Mouse (Mus musculus): ENCODE measurements at regions not wholly inside any gene's neighbourhood (a gene's known extent, or its start where the extent isn't known, plus 50 kb on each side); places are given as distances from the start of the nearest gene placed in this dataset.
A peak's percentile ranks its signal among the peaks of the same experiment; 100 is the strongest.

DNA sequence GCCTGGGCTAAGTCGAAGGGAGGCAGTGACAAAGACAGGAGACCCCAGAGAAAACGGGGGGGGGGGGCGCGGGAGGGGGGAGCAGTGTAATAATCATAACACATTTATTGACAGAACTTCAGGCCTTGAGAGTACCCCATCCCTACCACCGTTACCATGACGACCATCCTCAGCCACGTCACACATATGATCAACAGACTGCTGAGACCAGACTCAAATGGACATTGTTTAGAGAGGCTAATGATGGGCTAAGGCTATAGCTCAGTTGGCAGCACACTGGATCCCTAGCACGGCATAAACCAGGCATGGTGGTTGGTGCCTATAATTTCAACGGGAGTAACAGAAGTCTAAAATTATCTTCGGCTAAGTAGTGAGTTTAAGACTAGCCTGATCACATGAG lies 565.8 kb upstream of the Adam5 start:
- no peak for DNase-seq (ENCODE audit: low spot score)

DNA sequence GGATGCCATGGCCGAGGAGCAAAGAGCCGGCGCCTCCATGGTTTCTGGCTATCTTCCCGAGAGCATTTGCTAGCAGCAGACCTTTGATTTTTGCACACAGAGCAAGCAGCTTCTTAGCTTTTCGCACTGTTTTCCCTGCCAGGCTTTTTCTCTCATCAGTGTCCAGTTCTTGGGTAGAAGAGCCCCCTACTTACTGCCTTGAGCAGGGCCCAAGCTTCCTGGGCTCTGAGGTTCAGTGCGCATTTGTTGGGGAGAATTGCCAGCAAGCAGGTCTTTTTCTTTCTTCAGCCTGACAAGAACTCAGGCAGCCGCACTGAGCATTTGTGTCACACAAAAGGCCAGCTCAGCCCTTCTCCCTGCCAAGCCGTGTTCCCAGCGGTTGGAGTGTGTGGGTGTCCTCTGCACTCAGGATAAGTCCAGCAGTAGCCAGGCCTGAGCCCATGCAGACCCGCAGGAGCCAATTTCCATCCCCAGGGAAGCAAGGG lies 565.2 kb upstream of the Adam5 start:
- DNase-seq (ENCODE audit: low spot score): peak; percentile 34

DNA sequence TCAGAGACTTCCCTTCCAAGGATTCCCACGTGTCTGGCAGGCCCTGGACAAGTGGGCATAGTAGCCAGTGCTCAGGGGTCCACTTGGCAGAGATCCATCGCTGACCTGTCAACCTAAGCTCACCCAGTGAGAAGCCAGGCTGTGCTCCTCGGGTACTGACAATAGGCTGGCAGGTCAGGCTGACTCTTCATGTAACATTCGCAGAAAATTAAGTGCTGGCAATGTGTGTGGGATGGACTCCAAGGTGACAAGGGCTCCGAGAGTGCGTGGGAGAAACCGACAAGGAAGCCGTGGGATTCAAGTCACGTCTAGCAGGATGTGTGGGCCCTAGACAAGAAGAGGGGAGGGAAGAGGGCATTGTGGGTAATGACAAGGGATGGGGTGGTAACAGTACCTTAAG lies 564.6 kb upstream of the Adam5 start:
- no peak for DNase-seq (ENCODE audit: low spot score)

DNA sequence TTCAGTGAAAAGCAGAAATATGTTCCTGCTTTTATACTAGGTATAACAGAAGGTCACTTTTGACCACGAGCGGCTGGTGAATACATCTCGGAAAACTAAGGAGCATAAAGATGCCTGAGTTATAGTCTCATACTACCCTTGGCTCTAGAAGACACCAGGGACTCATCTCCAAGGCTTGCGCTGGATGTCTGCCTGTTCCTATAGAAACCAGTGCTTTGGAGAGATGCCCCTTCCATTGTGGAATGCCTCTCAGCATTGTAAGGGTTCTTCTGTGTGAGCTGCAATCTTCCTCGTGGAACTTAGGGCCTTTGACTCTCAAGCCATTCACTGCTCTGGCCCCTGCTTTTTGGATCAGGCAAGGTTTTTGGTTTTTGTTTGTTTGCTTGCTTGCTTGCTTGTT lies 561.0 kb upstream of the Adam5 start:
- DNase-seq (ENCODE audit: low spot score): no peak

DNA sequence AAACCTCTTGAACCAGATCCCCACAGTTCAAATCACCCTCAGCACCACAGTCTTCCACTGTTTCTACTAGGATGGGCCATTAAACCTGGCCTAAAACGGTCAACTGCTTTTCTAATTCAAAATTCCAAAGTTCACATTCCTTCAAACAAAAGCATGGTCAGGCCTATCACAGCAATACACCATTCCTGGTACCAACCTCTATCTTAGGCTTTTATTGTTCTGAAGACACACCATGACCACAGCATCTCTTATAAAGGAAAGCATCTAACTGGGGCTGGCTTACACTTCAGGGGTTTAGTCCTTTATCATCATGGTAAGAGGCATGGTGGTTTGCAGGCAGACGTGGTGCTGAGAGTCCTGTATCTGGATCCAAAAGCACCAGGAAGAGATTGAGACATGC lies 560.4 kb upstream of the Adam5 start:
- DNase-seq (ENCODE audit: low spot score): no peak

DNA sequence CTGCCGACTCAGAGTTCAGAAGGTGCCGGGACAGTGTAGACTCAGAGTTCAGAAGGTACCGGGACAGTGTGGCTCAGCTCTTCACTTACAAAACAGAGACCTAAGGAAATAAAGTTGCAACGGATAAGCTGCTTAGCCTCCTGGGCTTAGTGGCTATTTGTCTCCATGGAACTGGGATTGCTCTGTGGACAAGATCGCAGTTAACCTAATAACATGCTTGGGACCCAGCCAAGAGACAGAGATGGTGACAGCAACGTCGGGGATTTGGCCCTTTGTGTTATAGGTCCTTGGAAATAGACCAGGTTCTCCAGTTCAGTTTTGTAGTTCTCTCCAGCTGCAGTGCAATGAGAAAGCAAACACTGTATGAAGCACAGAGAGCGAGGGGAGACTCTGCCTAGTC lies 549.1 kb upstream of the Adam5 start:
- DNase-seq (ENCODE audit: low spot score): no peak

DNA sequence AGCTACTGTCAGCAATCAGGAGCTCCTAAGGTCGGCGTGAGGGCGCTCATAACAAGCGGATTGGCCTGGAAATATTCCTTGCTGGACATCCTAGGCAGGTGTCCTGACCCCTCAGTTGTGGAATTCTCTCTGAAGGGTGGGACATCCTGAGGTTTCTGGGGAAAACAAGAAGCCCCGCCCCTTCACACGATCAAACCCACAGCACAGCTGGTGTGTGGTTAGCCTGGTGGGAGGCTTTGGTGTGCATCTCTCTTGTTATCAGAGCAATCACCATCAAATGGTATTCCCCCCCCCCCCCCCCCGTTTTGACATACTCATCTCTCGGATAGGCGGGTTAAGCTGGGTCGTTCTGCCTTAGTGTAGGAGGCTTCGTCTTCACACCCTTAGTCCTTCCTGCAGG lies 546.8 kb upstream of the Adam5 start:
- no peak for DNase-seq (ENCODE audit: low spot score)

DNA sequence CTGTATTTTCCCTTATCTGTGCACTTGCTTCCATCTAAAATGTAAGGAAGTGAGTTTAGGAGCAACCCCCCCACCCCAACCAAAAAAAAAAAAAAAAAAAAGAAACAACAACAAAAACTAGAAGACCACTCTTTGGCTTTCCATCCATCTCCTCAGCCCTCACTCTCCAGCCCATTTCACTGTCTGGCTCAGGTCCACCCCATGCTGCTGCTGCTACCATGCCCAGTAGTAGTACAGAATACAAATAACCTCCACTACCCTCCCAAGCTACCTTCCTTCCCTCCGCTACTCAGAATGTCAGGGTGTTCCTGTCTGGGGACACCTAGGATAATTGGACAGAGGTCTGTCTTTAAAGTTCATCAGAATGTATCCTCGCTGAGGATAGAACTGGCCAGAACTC lies 545.2 kb upstream of the Adam5 start:
- DNase-seq (ENCODE audit: low spot score): no peak

DNA sequence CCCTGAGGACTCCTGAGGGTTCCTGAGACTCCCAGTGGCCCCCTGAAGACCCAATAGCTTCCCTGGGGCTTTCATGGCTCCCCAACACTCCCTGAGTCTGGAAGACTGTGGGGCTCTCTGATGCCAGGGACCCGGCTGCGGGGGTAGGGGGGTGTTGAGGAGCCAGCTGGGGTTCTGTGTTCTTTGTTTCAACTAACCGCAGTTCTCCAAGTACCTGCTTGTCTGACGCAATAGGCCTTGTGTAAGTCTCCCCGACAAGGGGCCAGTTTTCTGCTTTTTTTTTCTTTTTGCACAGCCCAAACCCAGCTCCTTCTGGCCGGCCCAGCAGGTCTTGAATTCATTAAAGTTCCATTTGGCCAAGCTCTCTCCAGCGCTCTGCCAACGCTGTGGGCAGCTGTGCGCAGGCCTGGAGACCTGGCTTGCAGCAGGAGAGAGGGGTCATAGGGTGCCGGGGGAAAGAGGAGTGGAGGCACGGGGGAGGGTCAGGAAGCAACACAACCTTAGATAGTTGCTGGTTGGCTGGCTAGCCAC lies 544.5 kb upstream of the Adam5 start:
- DNase-seq (ENCODE audit: low spot score): peak; percentile 26

DNA sequence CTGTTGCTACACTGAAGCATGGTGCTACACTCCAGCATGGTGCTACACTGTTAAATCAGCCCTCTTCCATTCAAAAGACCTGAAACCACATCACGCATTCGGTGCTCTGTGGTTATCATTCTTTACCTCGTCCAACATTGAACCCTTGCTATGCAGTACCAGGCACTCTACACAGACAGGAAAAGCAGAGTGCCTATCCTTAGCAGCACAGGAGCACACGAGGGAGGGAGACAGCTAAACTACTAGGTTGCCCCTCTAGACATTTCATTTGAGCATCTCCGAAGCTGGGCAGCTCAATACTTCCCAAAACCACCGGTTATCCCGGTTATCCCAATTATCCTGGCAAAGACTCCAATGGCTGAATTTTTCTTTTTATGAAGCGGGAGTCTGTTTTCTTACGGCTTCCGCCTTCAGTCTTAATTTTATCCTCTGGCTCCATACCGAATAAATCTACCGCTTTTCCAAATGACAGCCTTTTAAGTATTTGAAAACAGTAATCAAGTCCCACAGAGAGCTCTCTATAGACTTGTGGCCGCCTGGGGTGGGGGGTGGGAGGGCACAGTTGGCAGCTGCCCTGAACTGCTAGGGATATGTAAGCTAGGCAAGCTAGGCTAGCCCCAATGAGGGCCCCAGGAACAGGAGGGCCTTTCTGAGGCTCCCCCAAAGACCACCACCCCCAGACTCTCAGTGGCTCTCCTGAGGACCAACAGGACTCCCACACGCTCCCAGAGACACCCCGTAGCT lies 543.8 kb upstream of the Adam5 start:
- no peak for DNase-seq (ENCODE audit: low spot score)

DNA sequence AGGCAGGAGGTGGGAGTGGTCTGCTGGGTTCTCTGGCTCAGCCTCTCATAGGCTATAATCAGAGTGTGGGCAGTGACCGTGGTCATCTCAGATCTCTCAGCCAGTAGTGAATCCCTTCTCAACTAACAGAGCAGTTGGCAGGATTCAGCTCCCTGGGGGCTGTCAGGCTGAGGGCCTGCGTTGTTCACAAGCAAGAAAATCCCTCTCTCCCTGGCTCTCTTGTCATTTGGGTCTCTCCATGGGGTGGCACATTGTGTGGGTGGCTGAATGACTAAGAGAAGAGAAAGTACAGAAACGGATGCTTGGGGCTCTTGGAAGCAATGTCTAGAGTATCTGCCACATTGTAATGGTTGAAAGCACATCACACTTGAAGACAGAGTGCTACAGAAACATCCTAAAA lies 542.0 kb upstream of the Adam5 start:
- DNase-seq (ENCODE audit: low spot score): no peak

DNA sequence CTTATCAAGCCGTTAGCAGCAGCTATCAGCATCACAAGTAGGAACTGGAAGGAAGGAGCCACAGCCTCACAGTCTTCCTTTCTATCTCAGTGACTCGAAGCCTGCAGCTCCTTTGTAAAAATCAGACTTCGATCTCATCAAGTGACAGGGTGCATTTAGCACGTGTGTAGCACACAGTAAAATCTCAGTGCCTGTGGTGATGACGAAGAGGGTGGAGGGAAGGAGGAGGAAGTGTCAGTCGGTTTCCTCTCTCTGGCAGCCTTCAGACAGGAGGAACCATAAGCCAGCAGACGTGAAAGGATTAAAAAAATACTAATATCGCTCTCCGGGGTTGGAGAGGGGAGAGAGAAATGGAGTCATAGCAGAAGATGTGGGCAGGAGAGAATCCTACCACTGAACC lies 538.5 kb upstream of the Adam5 start:
- DNase-seq (ENCODE audit: low spot score): no peak

DNA sequence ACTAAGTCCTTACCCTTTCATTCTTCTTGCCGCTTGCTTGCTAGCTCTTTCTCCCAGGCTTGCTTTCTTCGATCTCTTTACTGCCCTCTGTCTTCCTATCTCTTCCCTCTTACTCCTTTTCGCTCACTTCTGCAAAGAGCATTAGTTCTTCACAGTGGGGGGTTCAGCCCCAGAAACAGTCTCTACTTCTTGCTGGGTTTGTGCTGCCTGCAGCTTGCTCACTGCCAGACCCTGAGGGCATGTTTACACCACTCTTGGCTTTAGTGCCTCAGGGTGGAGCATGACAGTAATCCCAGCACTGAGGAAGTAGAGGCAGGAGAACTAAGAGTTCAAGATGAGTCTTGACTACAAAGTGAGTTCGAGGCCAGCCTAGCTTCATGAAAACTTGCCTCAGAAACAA lies 538.0 kb upstream of the Adam5 start:
- DNase-seq (ENCODE audit: low spot score): no peak

DNA sequence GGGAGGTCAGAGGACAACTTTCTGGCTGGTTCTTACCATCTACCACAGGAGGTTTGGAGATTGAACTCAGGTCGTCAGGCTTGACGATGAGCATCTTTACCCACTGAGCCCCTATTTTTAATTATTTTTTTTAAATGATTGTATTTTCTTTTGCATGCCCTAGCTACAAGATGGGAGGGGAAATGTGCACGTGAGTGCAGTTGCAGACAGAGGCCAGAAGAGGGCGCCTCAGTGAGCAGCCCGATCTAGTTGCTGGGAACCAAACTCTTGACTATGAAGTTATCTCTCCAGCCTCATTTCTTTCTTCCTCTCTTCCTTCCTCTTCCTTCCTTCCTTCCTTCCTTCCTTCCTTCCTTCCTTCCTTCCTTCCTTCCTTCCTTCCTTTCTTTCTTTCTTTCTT lies 537.3 kb upstream of the Adam5 start:
- DNase-seq (ENCODE audit: low spot score): no peak

DNA sequence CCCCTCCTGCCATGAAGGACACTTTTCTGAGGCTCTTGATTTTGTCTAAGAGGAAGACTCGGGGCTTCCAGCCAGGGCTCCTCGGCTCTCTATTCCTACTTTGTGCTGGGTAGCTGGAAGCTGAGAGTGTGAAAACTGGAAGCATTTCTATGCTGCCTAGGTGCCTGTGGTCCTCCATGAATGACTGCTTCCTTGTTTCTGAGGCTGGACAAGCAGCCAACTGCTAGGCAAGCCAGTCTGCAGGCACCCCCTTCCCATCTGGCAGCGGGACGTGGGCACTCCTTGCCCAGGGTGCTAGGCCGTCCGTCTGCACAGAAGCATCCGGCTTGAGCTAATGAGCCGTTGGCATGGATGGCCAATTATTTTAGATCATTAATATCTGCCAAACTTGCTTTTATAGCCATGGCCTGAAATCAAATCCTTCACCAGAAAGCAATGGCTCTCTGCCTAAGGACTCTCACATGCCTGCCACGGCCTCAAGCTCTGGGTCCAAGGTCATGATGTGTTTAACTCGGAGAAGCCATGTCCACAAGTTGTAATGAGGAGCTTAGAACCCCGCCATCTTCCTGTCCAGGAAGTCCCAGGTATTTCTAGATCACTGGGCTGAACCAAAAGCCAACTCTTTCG lies 534.5 kb upstream of the Adam5 start:
- no peak for DNase-seq (ENCODE audit: low spot score)

DNA sequence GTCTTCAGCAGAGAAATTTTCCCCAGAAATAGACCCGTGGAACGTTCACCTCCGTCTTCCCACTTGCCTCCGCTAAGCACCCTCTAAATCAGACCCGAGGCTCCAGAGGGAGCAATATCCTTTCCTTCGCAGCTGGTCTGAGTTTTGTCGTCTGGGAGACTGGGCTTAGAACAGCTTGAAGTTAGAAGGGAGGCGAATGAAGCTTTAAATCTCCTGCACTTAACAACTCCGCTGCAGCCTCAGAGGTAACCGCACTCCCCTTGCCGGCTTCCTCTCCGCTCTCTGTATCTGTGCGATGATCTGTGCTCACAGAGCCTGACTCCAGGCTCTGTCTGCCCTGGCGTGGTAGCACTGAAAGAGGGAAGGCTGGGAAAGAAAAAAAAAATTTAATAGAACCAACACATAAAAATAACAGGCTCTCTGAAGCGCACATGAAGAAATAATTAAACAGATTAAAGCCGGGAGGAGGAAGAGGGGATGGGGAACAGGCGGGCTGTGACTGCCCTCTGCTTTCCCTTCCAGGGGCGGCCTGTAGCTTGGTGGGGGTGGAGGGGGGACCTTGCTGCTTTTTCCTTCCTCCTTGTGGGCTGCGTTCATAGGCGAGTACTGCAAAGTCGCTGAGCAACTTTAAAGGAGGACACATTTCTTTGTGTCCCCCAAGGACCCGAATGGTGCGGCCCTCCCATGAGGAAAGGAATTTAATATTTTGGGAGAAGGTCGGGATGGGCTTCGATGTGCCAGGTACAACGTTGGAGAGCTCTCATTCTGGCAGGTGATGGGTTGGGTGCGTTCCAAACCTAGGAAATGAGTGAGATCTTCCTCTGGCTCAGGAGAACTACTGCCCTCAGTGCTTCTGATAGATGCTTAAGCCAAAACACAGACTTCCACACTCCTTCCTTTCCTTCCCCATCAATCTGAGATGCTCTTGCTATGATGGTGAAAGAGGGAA lies 529.9 kb upstream of the Adam5 start:
- no peak for DNase-seq (ENCODE audit: low spot score)

DNA sequence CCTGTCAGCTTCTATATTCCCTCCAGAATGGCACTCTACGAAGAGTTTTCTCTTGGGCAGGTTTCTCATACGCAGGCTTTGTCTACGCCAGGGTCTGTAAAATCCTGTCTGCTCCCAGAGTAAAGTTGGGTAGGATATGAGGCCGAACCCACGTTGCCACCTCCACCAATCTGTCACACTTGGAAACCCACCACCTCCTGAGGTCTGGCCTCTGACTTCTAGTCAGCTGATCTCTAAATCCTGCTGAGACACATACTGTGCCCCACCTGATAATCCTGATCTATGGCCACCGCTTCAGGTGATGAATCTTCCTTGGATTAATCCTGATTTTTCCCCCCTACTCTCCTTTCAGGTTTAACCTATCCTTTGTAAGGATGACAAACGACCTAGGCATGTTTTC lies 529.2 kb upstream of the Adam5 start:
- DNase-seq (ENCODE audit: low spot score): no peak

DNA sequence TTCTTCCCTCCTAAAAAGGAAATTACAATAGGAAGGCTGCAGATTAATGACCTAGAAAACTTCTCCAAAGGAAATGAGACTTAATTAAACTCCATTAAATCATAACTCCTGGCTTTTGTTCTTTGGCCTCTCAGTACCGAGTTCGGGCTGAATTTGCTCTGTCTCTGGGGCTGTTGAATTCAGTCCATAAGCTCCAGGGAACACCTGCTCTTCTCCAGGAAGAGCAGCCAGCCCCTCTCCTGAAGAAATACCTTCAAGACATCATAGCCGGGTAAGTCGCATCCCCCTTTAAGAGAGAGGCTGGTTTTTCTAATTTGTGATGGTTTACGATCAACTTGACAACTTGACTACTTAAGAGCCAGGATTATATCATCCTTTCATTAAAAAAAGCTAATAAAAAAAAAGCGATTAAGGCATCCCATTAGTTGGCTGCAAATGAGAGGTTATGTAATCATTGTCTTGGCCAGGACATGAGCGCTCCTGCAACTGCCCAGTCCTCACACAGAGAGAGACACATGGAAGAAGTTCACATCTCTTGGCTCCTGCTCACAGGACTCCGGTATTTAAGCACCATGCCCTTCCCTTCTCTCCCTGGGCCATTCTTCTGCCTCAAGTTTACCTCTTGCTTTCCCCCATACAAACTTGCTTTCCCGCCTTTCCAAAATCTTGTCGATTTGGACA lies 524.0 kb upstream of the Adam5 start:
- no peak for DNase-seq (ENCODE audit: low spot score)

DNA sequence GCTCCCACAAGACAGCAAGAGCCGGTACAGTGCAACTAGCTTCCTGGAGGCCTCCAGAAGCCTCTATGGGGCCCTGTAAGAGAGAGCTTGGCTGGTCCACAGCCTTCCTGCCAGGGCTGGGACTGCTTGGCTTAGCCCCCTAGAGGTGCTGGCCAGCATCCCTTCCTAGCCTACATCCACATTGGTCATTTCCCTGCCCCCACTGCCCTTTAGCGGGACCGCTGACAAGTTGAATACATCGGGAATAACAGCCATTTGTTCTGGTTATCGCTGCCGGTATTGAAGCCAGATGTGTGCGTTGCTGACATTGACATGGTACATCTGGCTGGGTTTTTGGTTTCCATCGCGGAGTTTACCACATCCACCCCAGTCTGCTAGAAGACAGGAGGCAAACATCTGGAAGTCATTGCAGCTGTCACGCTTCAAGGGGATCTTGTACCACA lies 519.0 kb upstream of the Adam5 start:
- DNase-seq (ENCODE audit: low spot score): peak; percentile 75

DNA sequence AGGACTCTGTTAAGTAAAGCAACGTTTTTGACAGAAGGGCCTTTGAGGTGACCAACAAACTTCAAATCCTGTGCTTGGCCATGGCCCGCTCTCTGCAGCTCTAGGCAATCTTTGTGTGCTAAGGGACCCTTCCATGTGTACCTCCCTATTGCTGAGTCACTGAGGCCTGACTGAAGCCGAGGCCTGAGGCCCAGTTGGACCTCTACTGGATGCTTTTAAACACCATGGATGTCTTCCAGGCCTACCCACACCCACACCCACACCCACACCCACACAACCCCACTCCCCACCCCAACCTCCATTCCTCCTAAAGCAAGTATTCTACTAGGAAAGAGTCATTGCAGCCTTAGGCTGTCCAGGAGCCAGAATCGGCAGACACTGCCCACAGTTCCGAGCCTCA lies 518.3 kb upstream of the Adam5 start:
- DNase-seq (ENCODE audit: low spot score): no peak

DNA sequence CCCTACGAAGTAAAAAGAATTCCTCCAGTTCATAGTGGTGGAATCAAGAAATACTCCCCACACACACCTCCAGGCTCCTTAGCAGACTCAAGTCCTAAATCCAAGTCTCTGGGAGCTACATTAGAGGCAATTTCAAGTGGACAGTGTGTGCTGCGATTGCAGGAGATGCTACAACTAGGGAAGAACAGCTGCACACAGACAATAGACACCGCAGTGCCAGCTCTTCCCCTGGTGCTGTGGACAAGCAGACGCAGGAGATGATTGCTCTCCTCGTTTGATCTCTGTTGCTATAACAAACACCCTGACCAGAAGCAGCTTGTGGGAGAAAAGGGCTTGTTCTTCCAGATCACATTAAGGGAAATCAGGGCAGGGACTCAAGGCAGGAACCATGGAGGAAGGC lies 517.1 kb upstream of the Adam5 start:
- no peak for DNase-seq (ENCODE audit: low spot score)

DNA sequence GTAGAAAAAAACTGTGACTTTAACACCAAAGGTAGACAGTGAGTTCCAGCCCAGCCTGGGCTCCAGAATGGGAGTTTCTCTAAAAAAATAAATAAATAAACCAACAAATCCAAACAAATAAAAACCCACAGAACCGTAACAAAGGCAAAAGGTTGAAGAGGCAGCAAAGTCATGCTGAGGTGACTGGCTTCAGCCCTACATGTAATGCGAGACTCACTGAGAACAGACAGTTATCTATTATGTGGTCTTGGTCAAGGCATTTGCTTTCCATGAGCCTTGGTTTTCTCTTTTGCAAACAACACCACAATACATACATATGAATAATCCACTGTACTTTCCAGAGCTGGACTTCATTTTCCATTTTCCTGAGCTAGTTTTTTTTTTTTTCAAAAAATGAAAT lies 516.6 kb upstream of the Adam5 start:
- no peak for DNase-seq (ENCODE audit: low spot score)

All from heart, adult 8-10 months (tissue).